Comparison of ENCODE assay signal across 15 mouse cellular contexts in the genomic region with DNA sequence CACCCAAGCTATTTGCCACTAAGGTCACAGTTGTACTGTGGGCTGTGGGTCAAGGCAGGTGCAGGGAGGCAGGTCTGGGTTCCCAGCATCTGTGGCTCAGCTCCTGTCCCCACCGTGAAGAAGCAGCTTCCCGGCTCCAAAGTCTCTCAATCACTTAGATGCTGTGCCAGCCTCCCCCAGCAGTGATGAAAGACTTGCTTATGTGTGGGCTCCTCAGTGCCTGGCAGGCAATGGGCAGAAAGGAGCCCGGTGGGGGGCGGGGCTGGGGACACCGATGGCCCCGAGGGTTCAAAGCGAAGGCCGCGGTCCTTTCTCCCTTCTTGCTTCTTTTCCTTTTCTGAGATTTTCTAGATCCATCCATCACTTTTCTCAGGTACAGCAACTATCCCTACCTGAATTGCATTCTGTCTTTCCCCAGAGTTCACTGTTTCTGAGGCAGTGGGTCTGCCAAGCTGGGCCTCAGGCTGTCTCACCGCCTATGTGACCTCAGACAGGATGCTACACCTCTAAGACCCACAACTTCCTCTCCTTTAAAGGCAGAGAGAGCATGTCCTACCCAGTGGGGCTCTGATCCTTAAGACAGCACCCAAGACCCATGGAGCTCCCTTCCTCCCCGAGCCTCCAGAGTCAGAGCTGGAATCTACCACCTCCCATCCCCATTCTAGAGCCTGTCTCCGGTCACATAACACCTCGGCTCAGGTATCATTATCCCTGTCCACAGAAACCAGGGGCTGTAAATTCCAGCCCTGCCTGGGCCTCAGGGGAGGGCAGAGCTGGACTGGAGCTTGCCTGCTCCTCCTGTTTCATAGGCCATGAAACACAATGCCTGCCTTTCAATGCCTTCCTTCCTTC. TPM values are rescaled to one million over a fixed set of nuclear protein-coding genes. Genes with fewer than 3 reads are reported as not detected.
DNase-seq lines count a peak whose midpoint lies in the region; ATAC-seq and TF ChIP-seq lines count a peak whose summit lies in the region.
"Had no signal": no experiment of that assay in that cellular context is flagged by ENCODE, and none has a peak within 500 bp of the region (broad histone marks: within the 10 kb centered on the region; RNA-seq: fewer than 3 reads in every experiment).

No protein-coding gene starts in this region.

- H3K4me1 ChIP-seq in kidney, embryonic 16.5 days (ENCODE audit: insufficient read depth, low read length) = peaks cover 17% of the 10 kb centered on the region
- H3K4me1 ChIP-seq: neural tube, embryonic 13.5 days had no signal

- no peak overlapping the region for H3K9ac ChIP-seq in kidney, embryonic 16.5 days (replicated peaks; ENCODE audit: low read length)
- H3K9ac ChIP-seq: embryonic facial prominence, embryonic 13.5 days; forebrain, postnatal 0 days; neural tube, embryonic 13.5 days had no signal

- H3K36me3 ChIP-seq in kidney, embryonic 16.5 days (ENCODE audit: insufficient read depth, low read length) = no peaks in the 10 kb centered on the region
- H3K36me3 ChIP-seq: embryonic facial prominence, embryonic 13.5 days; G1E; neural tube, embryonic 13.5 days had no signal

- ATAC-seq in kidney, embryonic 16.5 days (ENCODE audit: low FRiP score, low TSS enrichment) = peak; percentile 73
- ATAC-seq: lung, postnatal 0 days had no signal

- H3K4me2 ChIP-seq in kidney, embryonic 16.5 days (replicated peaks; ENCODE audit: low read depth, low read length) = no peak overlapping the region
- H3K4me2 ChIP-seq: embryonic facial prominence, embryonic 13.5 days; neural tube, embryonic 13.5 days had no signal

- H3K4me3 ChIP-seq in kidney, embryonic 16.5 days (ENCODE audit: low read length) = no peak overlapping the region
- no peak overlapping the region for H3K4me3 ChIP-seq in gastrocnemius, adult 2 months
- H3K4me3 ChIP-seq: embryonic facial prominence, embryonic 13.5 days; heart, adult 2 months; neural tube, embryonic 13.5 days had no signal

- 52% methylated on average over 13 of the region's 13 CpGs for WGBS in kidney, embryonic 16.5 days

- no peak for DNase-seq in kidney, postnatal 14 days
- DNase-seq in thymus, postnatal 0 days (ENCODE audit: low spot score) = peak; percentile 17
- no peak for DNase-seq in thymus, postnatal 14 days
- peak; percentile 14 for DNase-seq in hindlimb bud, embryonic 11.5 days (ENCODE audit: extremely low spot score, low read depth, low spot score)
- no peak for DNase-seq in lung, postnatal 36 days
- no peak for DNase-seq in gastrocnemius, adult 2 months
- DNase-seq: cerebellum, adult 9-11 months; forebrain, postnatal 0 days; heart, adult 2 months; midbrain, embryonic 14.5 days had no signal

- no peak overlapping the region; the same call in 1 of the 2 replicates for H3K27ac ChIP-seq in kidney, embryonic 16.5 days (ENCODE audit: low read length)
- no peak overlapping the region for H3K27ac ChIP-seq in gastrocnemius, adult 2 months
- H3K27ac ChIP-seq: embryonic facial prominence, embryonic 13.5 days; heart, adult 2 months; neural tube, embryonic 13.5 days had no signal

- no peak for TF ChIP-seq CTCF in gastrocnemius, adult 2 months (IDR thresholded peaks at IDR 0.05)

- H3K27me3 ChIP-seq in kidney, embryonic 16.5 days (ENCODE audit: insufficient read depth, low read length) = no peaks in the 10 kb centered on the region
- H3K27me3 ChIP-seq: embryonic facial prominence, embryonic 13.5 days; neural tube, embryonic 13.5 days had no signal

- intact Hi-C loops in gastrocnemius, adult 2 months (cut with DNase I) = no loop called here

- no peaks in the 10 kb centered on the region for H3K9me3 ChIP-seq in kidney, embryonic 16.5 days (ENCODE audit: low read length)
- H3K9me3 ChIP-seq: embryonic facial prominence, embryonic 13.5 days; G1E; neural tube, embryonic 13.5 days had no signal

RNA-seq across cellular contexts. Expression of a gene that starts 5.4 kb away (rescaled TPM):
- polyA plus RNA-seq in kidney, embryonic 16.5 days (2015; fragmentation: Nextera tagmentation; extraction: Ambion mirVana) = 5.0 and 5.8 TPM in 2 replicates
- polyA plus RNA-seq in thymus, postnatal 0 days (2015; fragmentation: Nextera tagmentation; extraction: Ambion mirVana) = 0.42 and 0.66 TPM in 2 replicates
- total RNA-seq in gastrocnemius, adult 2 months (2021) = not detected
- total RNA-seq: G1E; heart, adult 2 months had no signal
- polyA plus RNA-seq: embryonic facial prominence, embryonic 13.5 days; G1E; lung, postnatal 0 days; neural tube, embryonic 13.5 days had no signal

Comparison
In these comparisons a context has a peak if more than half of its experiments do, and no peak if none do; other contexts are left out.
1. DNase-seq: peak in thymus, postnatal 0 days (single experiment) and hindlimb bud, embryonic 11.5 days (single experiment); none in kidney, postnatal 14 days (single experiment), thymus, postnatal 14 days (single experiment), lung, postnatal 36 days (single experiment) and gastrocnemius, adult 2 months (single experiment).